Mouse (Mus musculus) bone marrow macrophage, adult 2 months (primary cell): Measurements from ENCODE around the gene Hist1h1d.
"Not testable (repeated sequence)": the region's sequence is repeated elsewhere in the genome, so short reads cannot be mapped to it uniquely, and the experiment has no call there.

Experiments
- CTCF ChIP-seq: IDR thresholded peaks from 2 replicates; pipeline ENCODE4 v1.5.1; 2012; ENCODE audit warnings: low read depth, mild to moderate bottlenecking, low read length, moderate library complexity
- POLR2A ChIP-seq: IDR thresholded peaks from 2 replicates; pipeline ENCODE4 v1.6.1; 2012; ENCODE audit warnings: mild to moderate bottlenecking, low read depth, low read length, borderline replicate concordance

DNA sequence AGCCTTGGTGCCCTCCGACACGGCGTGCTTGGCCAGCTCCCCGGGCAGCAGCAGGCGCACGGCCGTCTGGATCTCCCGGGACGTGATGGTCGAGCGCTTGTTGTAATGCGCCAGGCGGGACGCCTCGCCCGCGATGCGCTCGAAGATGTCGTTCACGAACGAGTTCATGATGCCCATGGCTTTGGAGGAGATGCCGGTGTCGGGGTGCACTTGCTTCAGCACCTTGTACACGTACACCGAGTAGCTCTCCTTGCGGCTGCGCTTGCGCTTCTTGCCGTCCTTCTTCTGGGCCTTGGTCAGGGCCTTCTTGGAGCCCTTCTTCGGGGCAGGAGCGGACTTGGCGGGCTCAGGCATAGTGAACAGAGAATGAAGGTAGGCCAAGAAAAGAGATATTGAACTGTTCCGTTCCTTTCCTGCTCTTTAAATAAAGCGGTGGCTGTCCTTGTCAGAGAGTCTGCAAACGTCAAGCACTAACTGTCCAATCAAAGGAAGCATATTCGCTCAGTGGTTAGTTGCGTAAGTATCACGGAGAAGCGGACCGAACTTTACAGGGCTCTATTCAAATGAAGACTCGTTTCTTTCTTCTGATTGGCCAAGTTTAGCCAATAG is 10.0 kb upstream of the Hist1h1d start, which contains the start of gene Hist1h2bh:
- TF ChIP-seq CTCF, POLR2A: not testable (repeated sequence)
